Mouse (Mus musculus) liver, embryonic 15.5 days (tissue): ENCODE measurements around the gene Eef1akmt2. TPM values are rescaled to one million over a fixed set of nuclear protein-coding genes. Genes with fewer than 3 reads are reported as not detected.
A peak's percentile ranks its signal among the peaks of the same experiment; 100 is the strongest.

Source experiments
- ATAC-seq: fragments of 200-750 bp; cut with Nextera tagmentation; 2 replicates; pipeline ENCODE4 v1.8.0; 2017; ENCODE audit warnings: moderate number of reproducible peaks, mild to moderate bottlenecking, moderate library complexity; ENCODE audit not compliant: insufficient read depth
- H3K27ac ChIP-seq: fragments of 300-500 bp; sonication (generic); replicated peaks from 2 replicates; pipeline ENCODE4 v1.5.1; 2015; ENCODE audit warnings: mild to moderate bottlenecking, inconsistent platforms
- H3K27me3 ChIP-seq: fragments of 300-500 bp; sonication (generic); 2 replicates; pipeline ENCODE4 v1.6.1; 2015; ENCODE audit warnings: mild to moderate bottlenecking, inconsistent platforms
- H3K36me3 ChIP-seq: fragments of 300-500 bp; sonication (generic); replicated peaks from 2 replicates; pipeline ENCODE4 v1.6.1; 2015; ENCODE audit warnings: moderate library complexity, mild to moderate bottlenecking, inconsistent platforms
- H3K4me1 ChIP-seq: fragments of 300-500 bp; sonication (generic); replicated peaks from 2 replicates; pipeline ENCODE4 v1.6.1; 2015; ENCODE audit warnings: inconsistent platforms
- H3K4me2 ChIP-seq: fragments of 300-500 bp; sonication (generic); 2 replicates; pipeline ENCODE4 v1.6.1; 2015; ENCODE audit warnings: moderate library complexity, mild to moderate bottlenecking, inconsistent platforms
- H3K4me3 ChIP-seq: fragments of 300-500 bp; sonication (generic); replicated peaks from 2 replicates; pipeline ENCODE4 v1.5.1; 2015; ENCODE audit warnings: mild to moderate bottlenecking, inconsistent platforms
- H3K9ac ChIP-seq: fragments of 300-500 bp; sonication (generic); 2 replicates; pipeline ENCODE4 v1.6.1; 2015; ENCODE audit warnings: moderate library complexity, mild to moderate bottlenecking, inconsistent platforms
- H3K9me3 ChIP-seq: fragments of 300-500 bp; sonication (generic); replicated peaks from 2 replicates; pipeline ENCODE4 v1.6.1; 2016; ENCODE audit warnings: inconsistent platforms
- WGBS: fragments of 180-500 bp; shearing (Covaris S2); methylation state at CpG from one replicate; pipeline ENCODE4 v1.1.7; 2015; ENCODE audit warnings: mixed read lengths; ENCODE audit not compliant: insufficient replicate concordance; 5-methylcytosine and 5-hydroxymethylcytosine counted together
- polyA plus RNA-seq: library from polyadenylated mRNA; unstranded; fragments of >200 nt; fragmentation: Nextera tagmentation; extraction: Ambion mirVana; gene quantifications from 2 replicates; pipeline ENCODE4 v1.2.1, GENCODE M21; 2015

Eef1akmt2 gene
- polyA plus RNA-seq, 1 experiment from 2014 or later, result 17.2 TPM

GRCm38 (mm10) chr7:132786522-132786921 is 66.0 kb downstream of the Eef1akmt2 start:
- peaks cover 57% of the 10 kb centered on the region for H3K4me1 ChIP-seq

GRCm38 (mm10) chr7:132786011-132786410 is 66.5 kb downstream of the Eef1akmt2 start:
- Histone ChIP-seq H3K27me3 (no peaks in the 10 kb centered on the region), H3K9ac (no peak overlapping the region), H3K4me2 (no peak overlapping the region), H3K9me3 (no peaks in the 10 kb centered on the region), H3K27ac (0 out of 2 replicates have a peak overlapping the region, but pooled peaks have one; percentile 56), H3K4me1 (peaks cover 61% of the 10 kb centered on the region), H3K4me3 (no peak overlapping the region), H3K36me3 (no peaks in the 10 kb centered on the region)
- 50% methylated on average over 7 of the region's 7 CpGs for WGBS
- ATAC-seq, result no peak

More at GRCm38 (mm10) chr7:132786522-132786921, 66.0 kb downstream of the Eef1akmt2 start:
- ATAC-seq, result no peak
- WGBS, result 26% methylated on average over 4 of the region's 4 CpGs
- H3K27ac ChIP-seq, result peak overlapping the region; percentile 56; the same call in 1 of the 2 replicates
- no peaks in the 10 kb centered on the region for H3K9me3 ChIP-seq
- no peak overlapping the region for H3K9ac ChIP-seq
- H3K4me3 ChIP-seq, result no peak overlapping the region
- H3K4me2 ChIP-seq, result no peak overlapping the region
- no peaks in the 10 kb centered on the region for H3K36me3 ChIP-seq
- no peaks in the 10 kb centered on the region for H3K27me3 ChIP-seq

GRCm38 (mm10) chr7:132784101-132784500 is 68.4 kb downstream of the Eef1akmt2 start:
- Histone ChIP-seq H3K4me1 (peaks cover 65% of the 10 kb centered on the region), H3K4me2 (no peak overlapping the region), H3K9me3 (no peaks in the 10 kb centered on the region), H3K36me3 (no peaks in the 10 kb centered on the region), H3K27me3 (no peaks in the 10 kb centered on the region), H3K9ac (no peak overlapping the region), H3K4me3 (no peak overlapping the region), H3K27ac (no peak overlapping the region)
- ATAC-seq, result no peak
- WGBS, result 72% methylated on average over 5 of the region's 5 CpGs

GRCm38 (mm10) chr7:132781850-132782249 is 70.6 kb downstream of the Eef1akmt2 start:
- H3K4me1 ChIP-seq, result peaks cover 80% of the 10 kb centered on the region
- H3K27ac ChIP-seq, result peak overlapping the region; percentile 98
- no peak overlapping the region for H3K4me3 ChIP-seq

GRCm38 (mm10) chr7:132781130-132781814 is 71.2 kb downstream of the Eef1akmt2 start:
- H3K4me2 ChIP-seq, result no peak overlapping the region
- peaks cover 80% of the 10 kb centered on the region for H3K4me1 ChIP-seq
- no peak overlapping the region for H3K9ac ChIP-seq
- no peaks in the 10 kb centered on the region for H3K27me3 ChIP-seq
- no peak for ATAC-seq
- no peak overlapping the region for H3K4me3 ChIP-seq
- H3K27ac ChIP-seq, result peak overlapping the region; percentile 98
- no peaks in the 10 kb centered on the region for H3K9me3 ChIP-seq
- H3K36me3 ChIP-seq, result no peaks in the 10 kb centered on the region
- 65% methylated on average over 7 of the region's 7 CpGs for WGBS

More at GRCm38 (mm10) chr7:132781850-132782249, 70.6 kb downstream of the Eef1akmt2 start:
- H3K27me3 ChIP-seq, result no peaks in the 10 kb centered on the region
- H3K4me2 ChIP-seq, result no peak overlapping the region
- WGBS, result 67% methylated on average over 6 of the region's 6 CpGs
- no peak for ATAC-seq
- no peak overlapping the region for H3K9ac ChIP-seq
- no peaks in the 10 kb centered on the region for H3K36me3 ChIP-seq
- no peaks in the 10 kb centered on the region for H3K9me3 ChIP-seq

- WGBS, result 71% methylated on average over 4 of the region's 4 CpGs
- Histone ChIP-seq H3K4me3 (no peak overlapping the region), H3K36me3 (no peaks in the 10 kb centered on the region), H3K27ac (peak overlapping the region; percentile 98), H3K27me3 (no peaks in the 10 kb centered on the region), H3K9me3 (no peaks in the 10 kb centered on the region), H3K9ac (no peak overlapping the region), H3K4me1 (peaks cover 77% of the 10 kb centered on the region), H3K4me2 (no peak overlapping the region)
- no peak for ATAC-seq
Measured at GRCm38 (mm10) chr7:132780611-132781010, 71.9 kb downstream of the Eef1akmt2 start.

GRCm38 (mm10) chr7:132778630-132779029 is 73.8 kb downstream of the Eef1akmt2 start:
- Histone ChIP-seq H3K27me3 (no peaks in the 10 kb centered on the region), H3K9me3 (no peaks in the 10 kb centered on the region), H3K4me2 (peak overlapping the region; percentile 74), H3K27ac (peak overlapping the region; percentile 98), H3K4me3 (peak overlapping the region; percentile 28), H3K36me3 (peaks cover 11% of the 10 kb centered on the region), H3K4me1 (peaks cover 73% of the 10 kb centered on the region), H3K9ac (peak overlapping the region; percentile 57)
- ATAC-seq, result peak; percentile 68
- WGBS, result 34% methylated on average over 13 of the region's 13 CpGs

GRCm38 (mm10) chr7:132777728-132778453 is 74.6 kb downstream of the Eef1akmt2 start:
- WGBS, result 15% methylated on average over 1 of the region's 1 CpGs
- Histone ChIP-seq H3K9me3 (no peaks in the 10 kb centered on the region), H3K4me2 (peak overlapping the region; percentile 74), H3K27ac (peak overlapping the region; percentile 98), H3K36me3 (peaks cover 12% of the 10 kb centered on the region), H3K4me3 (peak overlapping the region; percentile 28), H3K9ac (peak overlapping the region; percentile 65), H3K4me1 (peaks cover 77% of the 10 kb centered on the region), H3K27me3 (no peaks in the 10 kb centered on the region)
- ATAC-seq, result peak; percentile 91

Other genes starting within 250 kb of the Eef1akmt2 start
- 4.8 and 5.0 TPM in 2 replicates for gene Lhpp, start 242.0 kb downstream of the Eef1akmt2 start, polyA plus RNA-seq
- 25.5 and 28.0 TPM in 2 replicates for gene Fam53b, start 38.8 kb downstream of the Eef1akmt2 start, polyA plus RNA-seq
- gene Abraxas2, start 6.6 kb upstream of the Eef1akmt2 start, polyA plus RNA-seq, result 11.9 and 13.9 TPM in 2 replicates
- gene Zranb1, start 78.5 kb upstream of the Eef1akmt2 start, polyA plus RNA-seq, result 6.4 and 6.8 TPM in 2 replicates